Mouse (Mus musculus) liver, embryonic 14.5 days (tissue): Measurements from ENCODE around the gene Plvap.

Experiments used
- CTCF ChIP-seq: IDR thresholded peaks from 2 replicates; pipeline ENCODE4 v1.5.1; 2016; ENCODE audit warnings: antibody characterized with exemption, low read depth, control low read depth
- EP300 ChIP-seq: IDR thresholded peaks from 2 replicates; pipeline ENCODE4 v1.6.1; 2016; ENCODE audit warnings: antibody characterized with exemption, low read depth

GRCm38 (mm10) chr8:71545053-71545452 lies 33.5 kb upstream of the Plvap start:
- TF ChIP-seq CTCF: no peak
- no peak for TF ChIP-seq EP300
